Mouse (Mus musculus) MEL (cell line): ENCODE results near the gene Olfr707. TPM values are rescaled to one million over a fixed set of nuclear protein-coding genes. Genes with fewer than 3 reads are reported as not detected.

Experiments
- DNase-seq: peaks from one replicate; pipeline ENCODE4 v3.0.0; 2011; ENCODE audit warnings: low read depth, low spot score
- H3K27ac ChIP-seq: 2 replicates; pipeline ENCODE4 v1.5.1; 2012; ENCODE audit warnings: low read depth, mild to moderate bottlenecking, control low read depth, low read length, moderate library complexity; ENCODE audit not compliant: control insufficient read depth
- H3K27me3 ChIP-seq, 2 experiments: fragments of 150-350 bp in 1 of 2; sonication (generic) in 1 of 2; 2 replicates each; pipeline ENCODE4 v1.6.1; 2012; ENCODE audit warnings: low read length in 2 of 2, mild to moderate bottlenecking in 2 of 2, improper control_type of control experiment in 1 of 2, moderate library complexity in 1 of 2; ENCODE audit not compliant: insufficient read depth in 2 of 2, control insufficient read depth in 1 of 2
- H3K36me3 ChIP-seq, 2 experiments: 2 replicates each; pipeline ENCODE4 v1.6.1; 2012 to 2014; ENCODE audit warnings: low read length in 2 of 2, improper control_type of control experiment in 1 of 2, inconsistent platforms in 1 of 2, mild to moderate bottlenecking in 1 of 2; ENCODE audit not compliant: insufficient read depth in 2 of 2, control insufficient read depth in 1 of 2
- H3K4me1 ChIP-seq, 2 experiments: fragments of 150-350 bp in 1 of 2; sonication (generic) in 1 of 2; 2 replicates each; pipeline ENCODE4 v1.6.1; 2012; ENCODE audit warnings: low read length in 2 of 2, improper control_type of control experiment in 1 of 2, mild to moderate bottlenecking in 1 of 2; ENCODE audit not compliant: insufficient read depth in 2 of 2, control insufficient read depth in 1 of 2
- H3K4me3 ChIP-seq, 2 experiments: fragments of 150-350 bp in 1 of 2; sonication (generic) in 1 of 2; 2 replicates each; pipeline ENCODE4 v1.5.1; 2012; ENCODE audit warnings: low read depth in 2 of 2, low read length in 2 of 2, mild to moderate bottlenecking in 2 of 2, moderate library complexity in 2 of 2, control low read depth in 1 of 2, improper control_type of control experiment in 1 of 2; ENCODE audit not compliant: control insufficient read depth in 1 of 2, insufficient read depth in 1 of 2
- H3K79me2 ChIP-seq: 2 replicates; pipeline ENCODE4 v1.6.1; 2012; ENCODE audit warnings: mild to moderate bottlenecking, low read length, moderate library complexity; ENCODE audit not compliant: control insufficient read depth, poor library complexity, insufficient read depth
- H3K9ac ChIP-seq: 2 replicates; pipeline ENCODE4 v1.6.1; 2012; ENCODE audit warnings: low read depth, mild to moderate bottlenecking, control low read depth, low read length, moderate library complexity; ENCODE audit not compliant: control insufficient read depth, poor library complexity, severe bottlenecking
- H3K9me3 ChIP-seq: fragments of 150-350 bp; sonication (generic); replicated peaks from 2 replicates; pipeline ENCODE4 v1.6.1; 2012; ENCODE audit warnings: mild to moderate bottlenecking, low read length, improper control_type of control experiment, moderate library complexity; ENCODE audit not compliant: insufficient read depth
- CHD2 ChIP-seq: IDR thresholded peaks from 2 replicates; pipeline ENCODE4 v1.6.1; 2011; ENCODE audit warnings: low read length, improper control_type of control experiment
- E2F4 ChIP-seq: IDR thresholded peaks from 2 replicates; pipeline ENCODE4 v1.6.1; 2011; ENCODE audit warnings: low read depth, low read length, improper control_type of control experiment, borderline replicate concordance
- ETS1 ChIP-seq: IDR thresholded peaks from 2 replicates; pipeline ENCODE4 v1.6.1; 2012; ENCODE audit warnings: low read depth, mild to moderate bottlenecking, inconsistent platforms, low read length, improper control_type of control experiment, moderate library complexity
- GABPA ChIP-seq: IDR thresholded peaks from 2 replicates; pipeline ENCODE4 v1.6.1; 2012; ENCODE audit warnings: low read depth, mild to moderate bottlenecking, inconsistent platforms, low read length, improper control_type of control experiment, moderate library complexity
- HCFC1 ChIP-seq: IDR thresholded peaks from 2 replicates; pipeline ENCODE4 v1.6.1; 2012; ENCODE audit warnings: low read depth, mild to moderate bottlenecking, inconsistent platforms, low read length, improper control_type of control experiment, moderate library complexity
- JUND ChIP-seq: IDR thresholded peaks from 2 replicates; pipeline ENCODE4 v1.6.1; 2011; ENCODE audit warnings: low read depth, mild to moderate bottlenecking, improper control_type of control experiment, low read length
- KAT2A ChIP-seq: conservative IDR thresholded peaks from 2 replicates; pipeline ENCODE4 v1.6.1; 2012; ENCODE audit warnings: low read depth, low read length, improper control_type of control experiment, inconsistent platforms
- MAFK ChIP-seq: IDR thresholded peaks from 2 replicates; pipeline ENCODE4 v1.6.1; 2011; ENCODE audit warnings: low read depth, mild to moderate bottlenecking, low read length, improper control_type of control experiment, borderline replicate concordance
- MAX ChIP-seq: IDR thresholded peaks from 2 replicates; pipeline ENCODE4 v1.6.1; 2011; ENCODE audit warnings: low read length, improper control_type of control experiment
- MAZ ChIP-seq: IDR thresholded peaks from 2 replicates; pipeline ENCODE4 v1.6.1; 2012; ENCODE audit warnings: low read depth, mild to moderate bottlenecking, inconsistent platforms, low read length, improper control_type of control experiment
- MYB ChIP-seq: IDR thresholded peaks from 2 replicates; pipeline ENCODE4 v1.6.1; 2011; ENCODE audit warnings: mild to moderate bottlenecking, low read depth, low read length, improper control_type of control experiment
- MYC ChIP-seq: IDR thresholded peaks from 2 replicates; pipeline ENCODE4 v1.6.1; 2011; ENCODE audit warnings: low read depth, mild to moderate bottlenecking, low read length, improper control_type of control experiment, moderate library complexity
- POLR2A ChIP-seq, 2 experiments: IDR thresholded peaks; 2 replicates each; pipeline ENCODE4 v1.6.1; 2011 to 2012; ENCODE audit warnings: low read length in 2 of 2, mild to moderate bottlenecking in 2 of 2, control low read depth in 1 of 2, improper control_type of control experiment in 1 of 2, low read depth in 1 of 2, moderate library complexity in 1 of 2; ENCODE audit not compliant: control insufficient read depth in 1 of 2, insufficient read depth in 1 of 2, poor library complexity in 1 of 2
- RAD21 ChIP-seq: IDR thresholded peaks from 2 replicates; pipeline ENCODE4 v1.6.1; 2011; ENCODE audit warnings: mild to moderate bottlenecking, low read depth, low read length, improper control_type of control experiment
- RCOR1 ChIP-seq: IDR thresholded peaks from 2 replicates; pipeline ENCODE4 v1.6.1; 2012; ENCODE audit warnings: low read depth, mild to moderate bottlenecking, inconsistent platforms, low read length, improper control_type of control experiment
- SIN3A ChIP-seq: IDR thresholded peaks from 2 replicates; pipeline ENCODE4 v1.6.1; 2012; ENCODE audit warnings: low read length, improper control_type of control experiment, inconsistent platforms
- SMC3 ChIP-seq: IDR thresholded peaks from 2 replicates; pipeline ENCODE4 v1.6.1; 2011; ENCODE audit warnings: low read depth, low read length, improper control_type of control experiment
- TBP ChIP-seq: IDR thresholded peaks from 2 replicates; pipeline ENCODE4 v1.8.0; 2011; ENCODE audit warnings: low read depth, low read length, improper control_type of control experiment
- UBTF ChIP-seq: IDR thresholded peaks from 2 replicates; pipeline ENCODE4 v1.6.1; 2012; ENCODE audit warnings: low read depth, mild to moderate bottlenecking, inconsistent platforms, low read length, improper control_type of control experiment, moderate library complexity, borderline replicate concordance; ENCODE audit not compliant: insufficient read depth
- USF2 ChIP-seq, 2 experiments: IDR thresholded peaks; 2 replicates each; pipeline ENCODE4 v1.6.1; 2011 to 2012; ENCODE audit warnings: improper control_type of control experiment in 2 of 2, low read length in 2 of 2, borderline replicate concordance in 1 of 2, inconsistent platforms in 1 of 2, low read depth in 1 of 2, mild to moderate bottlenecking in 1 of 2; ENCODE audit not compliant: insufficient read depth in 1 of 2
- ZC3H11A ChIP-seq: IDR thresholded peaks from 2 replicates; pipeline ENCODE4 v1.6.1; 2012; ENCODE audit warnings: low read depth, mild to moderate bottlenecking, inconsistent platforms, low read length, improper control_type of control experiment
- ZKSCAN1 ChIP-seq: IDR thresholded peaks from 2 replicates; pipeline ENCODE4 v1.6.1; 2012; ENCODE audit warnings: low read depth, mild to moderate bottlenecking, inconsistent platforms, low read length, improper control_type of control experiment, moderate library complexity
- ZMIZ1 ChIP-seq: IDR thresholded peaks from 2 replicates; pipeline ENCODE4 v1.6.1; 2012; ENCODE audit warnings: low read depth, mild to moderate bottlenecking, inconsistent platforms, low read length, improper control_type of control experiment, moderate library complexity
- ZNF384 ChIP-seq: IDR thresholded peaks from 2 replicates; pipeline ENCODE4 v1.6.1; 2012; ENCODE audit warnings: low read depth, mild to moderate bottlenecking, inconsistent platforms, low read length, improper control_type of control experiment
- polyA plus RNA-seq, 2 experiments: library from polyadenylated mRNA; stranded (reverse) in 1 of 2; unstranded in 1 of 2; fragments of >175 nt in 1 of 2; fragments of >200 nt in 1 of 2; gene quantifications; 2 replicates each; pipeline versions ENCODE4 v1.2.1 to v1.2.4; 2012; ENCODE audit warnings: low replicate concordance in 2 of 2, low read depth in 1 of 2; ENCODE audit not compliant: insufficient read length in 2 of 2, insufficient read depth in 1 of 2, missing spikeins in 1 of 2
- total RNA-seq: library from RNA; depleted of rRNA; stranded (reverse); fragments of 300-350 nt; gene quantifications from 2 replicates; pipeline ENCODE4 v1.2.3, GENCODE M21; 2012

The Olfr707 gene
- total and polyA plus RNA-seq, 3 experiments: not detected

DNA sequence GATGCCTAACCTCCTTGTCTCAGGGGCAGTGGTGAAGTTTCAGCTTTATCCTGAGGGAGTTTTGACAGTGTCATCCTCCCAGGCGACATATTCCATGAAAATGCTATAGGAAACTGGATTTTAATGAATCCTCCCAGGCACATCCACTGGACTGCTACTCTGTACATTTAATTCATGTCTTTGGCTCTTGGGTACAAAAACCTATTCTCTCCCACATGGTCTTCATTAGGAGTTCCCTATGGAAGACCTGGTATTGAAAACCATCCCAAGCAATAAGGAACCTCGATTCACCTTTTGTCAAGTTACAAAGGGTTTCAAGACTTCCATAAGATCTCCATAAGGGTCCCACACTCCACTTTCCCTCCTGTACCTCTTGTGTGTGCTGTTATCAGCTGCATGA is 13.0 kb downstream of the Olfr707 start, which contains the start of gene Olfr706:
TSS of gene Olfr706 (minus strand) at position 101 of the 400 bp plus-strand sequence.
- H3K9ac ChIP-seq: no peak within 1 kb of the TSS
- H3K27me3 ChIP-seq: no peaks in the 10 kb centered on the region
- DNase-seq: no peak
- H3K9me3 ChIP-seq: no peaks in the 10 kb centered on the region
- no peaks in the 10 kb centered on the region for H3K79me2 ChIP-seq
- no peaks in the 10 kb centered on the region for H3K36me3 ChIP-seq
- no peak within 1 kb of the TSS for H3K4me3 ChIP-seq
- H3K27ac ChIP-seq: no peak within 1 kb of the TSS
- TF ChIP-seq E2F4 (no peak), ZKSCAN1 (no peak), KAT2A (no peak), RCOR1 (no peak), SMC3 (no peak), ZC3H11A (no peak), TBP (no peak), JUND (no peak), RAD21 (no peak), MYC (no peak), UBTF (no peak), HCFC1 (no peak)
- no peaks in the 10 kb centered on the region for H3K4me1 ChIP-seq

DNA sequence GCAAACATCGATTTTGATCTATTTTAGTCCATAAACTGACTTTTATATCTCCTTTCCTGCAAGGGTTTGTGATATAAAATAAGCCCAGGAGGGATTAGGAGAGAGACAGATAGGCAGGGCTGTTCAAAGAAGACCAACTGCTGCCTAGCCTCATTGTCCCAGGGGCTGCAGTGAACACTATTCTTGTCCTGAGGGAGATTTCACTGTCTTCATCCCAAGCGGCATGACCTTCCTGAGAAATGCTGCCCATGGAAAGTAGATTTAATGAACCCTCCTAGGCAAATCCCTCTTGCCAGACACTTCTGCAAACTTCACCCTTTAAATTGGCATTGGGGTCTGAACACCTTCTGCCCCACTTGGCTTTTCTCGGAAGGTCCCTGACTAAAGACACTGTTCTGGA is 24.2 kb downstream of the Olfr707 start, which contains the start of gene Olfr705:
TSS of gene Olfr705 (minus strand) at position 101 of the 400 bp plus-strand sequence.
- Histone ChIP-seq H3K4me1 (no peaks in the 10 kb centered on the region), H3K4me3 (no peak within 1 kb of the TSS), H3K9ac (no peak within 1 kb of the TSS), H3K27ac (no peak within 1 kb of the TSS), H3K79me2 (no peaks in the 10 kb centered on the region), H3K36me3 (no peaks in the 10 kb centered on the region), H3K27me3 (no peaks in the 10 kb centered on the region), H3K9me3 (no peaks in the 10 kb centered on the region)
- no peak for DNase-seq
- no peak for TF ChIP-seq ZNF384
- no peak for TF ChIP-seq MYB
- no peak for TF ChIP-seq MAFK
- no peak for TF ChIP-seq CHD2
- no peak for TF ChIP-seq ZMIZ1
- TF ChIP-seq SIN3A: no peak
- TF ChIP-seq TBP: no peak
- TF ChIP-seq GABPA: no peak
- TF ChIP-seq MAZ: no peak
- TF ChIP-seq USF2 (IDR thresholded peaks at IDR 0.05; ENCODE audit: borderline replicate concordance in 1 of 2, insufficient read depth in 1 of 2, low read depth in 1 of 2, low read length in 2 of 2): no peak
- TF ChIP-seq MAX: no peak
- no peak for TF ChIP-seq UBTF
- no peak for TF ChIP-seq POLR2A (IDR thresholded peaks at IDR 0.05; ENCODE audit: control insufficient read depth in 1 of 2, insufficient read depth in 1 of 2, low read depth in 1 of 2, low read length in 2 of 2, poor library complexity in 1 of 2)
- TF ChIP-seq ETS1: no peak
